Mouse (Mus musculus): ENCODE data around the gene Sptlc2. TPM values are rescaled to one million over a fixed set of nuclear protein-coding genes. Genes with fewer than 3 reads are reported as not detected.

The Sptlc2 gene
- total RNA-seq, 2 experiments from 2014 or later: 16.8 to 20.2 TPM

GRCm38 (mm10) chr12:87399119-87399819 is 11.1 kb upstream of the Sptlc2 start:
- intact Hi-C loops (cut with DNase I; ENCODE audit: low total_unique reads): no loop called here
- DNase-seq: no peak

DNA sequence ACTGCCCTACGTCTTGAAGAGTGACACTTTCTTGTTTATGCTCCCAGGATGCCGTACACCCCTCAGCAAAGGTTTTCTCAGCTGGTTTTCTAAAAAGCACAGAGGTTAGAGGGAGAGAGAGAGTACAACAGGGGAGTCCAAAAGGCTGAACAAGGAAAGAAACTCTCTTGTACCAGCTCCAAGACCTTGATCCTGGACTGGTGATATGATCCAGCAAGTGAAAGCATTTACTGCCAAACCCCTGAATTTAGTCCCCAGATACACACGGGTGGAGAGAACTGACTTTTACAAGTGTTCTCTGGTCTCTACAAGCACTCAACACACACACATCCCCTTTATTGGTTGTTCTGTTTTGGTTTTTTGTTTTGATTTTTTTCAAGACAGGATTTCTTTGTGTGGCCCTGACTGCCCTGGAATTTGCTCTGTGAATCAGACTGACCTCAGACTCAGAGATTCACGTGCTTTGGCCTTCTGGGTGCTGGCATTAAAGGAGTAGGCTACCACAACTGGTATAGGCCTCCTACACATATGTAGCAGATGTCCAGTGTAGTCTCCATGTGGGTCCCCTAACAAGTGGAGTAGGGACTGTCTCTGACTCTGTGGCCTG is 9.8 kb upstream of the Sptlc2 start:
- intact Hi-C loops (cut with DNase I; ENCODE audit: low total_unique reads): no loop called here

DNA sequence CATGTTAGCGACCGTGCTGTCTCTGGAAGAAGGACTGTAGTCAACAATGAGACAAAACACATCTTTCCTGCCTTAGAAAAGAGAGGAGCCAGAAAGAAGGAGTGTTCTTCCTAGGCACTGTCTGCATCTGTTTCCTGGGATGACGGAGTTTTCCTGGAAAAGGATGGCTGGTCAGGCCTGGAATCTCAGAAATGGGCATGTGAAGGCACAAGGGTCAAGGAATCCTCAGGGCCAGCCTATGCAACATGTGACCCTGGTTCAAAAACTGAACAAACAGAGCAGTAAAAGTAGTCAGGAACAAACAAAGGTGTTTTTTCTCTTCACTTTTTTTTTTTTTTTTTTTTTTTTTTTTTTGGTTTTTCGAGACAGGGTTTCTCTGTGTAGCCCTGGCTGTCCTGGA is 9.0 kb upstream of the Sptlc2 start:
- DNase-seq: no peak
- intact Hi-C loops (cut with DNase I; ENCODE audit: low total_unique reads): no loop called here

More for the DNA sequence above, 9.8 kb upstream of the Sptlc2 start:
- no peak for DNase-seq

- intact Hi-C loops (cut with DNase I; ENCODE audit: low total_unique reads): no loop called here
- no peak for DNase-seq
Measured at GRCm38 (mm10) chr12:87394316-87394715, 6.2 kb upstream of the Sptlc2 start.

DNA sequence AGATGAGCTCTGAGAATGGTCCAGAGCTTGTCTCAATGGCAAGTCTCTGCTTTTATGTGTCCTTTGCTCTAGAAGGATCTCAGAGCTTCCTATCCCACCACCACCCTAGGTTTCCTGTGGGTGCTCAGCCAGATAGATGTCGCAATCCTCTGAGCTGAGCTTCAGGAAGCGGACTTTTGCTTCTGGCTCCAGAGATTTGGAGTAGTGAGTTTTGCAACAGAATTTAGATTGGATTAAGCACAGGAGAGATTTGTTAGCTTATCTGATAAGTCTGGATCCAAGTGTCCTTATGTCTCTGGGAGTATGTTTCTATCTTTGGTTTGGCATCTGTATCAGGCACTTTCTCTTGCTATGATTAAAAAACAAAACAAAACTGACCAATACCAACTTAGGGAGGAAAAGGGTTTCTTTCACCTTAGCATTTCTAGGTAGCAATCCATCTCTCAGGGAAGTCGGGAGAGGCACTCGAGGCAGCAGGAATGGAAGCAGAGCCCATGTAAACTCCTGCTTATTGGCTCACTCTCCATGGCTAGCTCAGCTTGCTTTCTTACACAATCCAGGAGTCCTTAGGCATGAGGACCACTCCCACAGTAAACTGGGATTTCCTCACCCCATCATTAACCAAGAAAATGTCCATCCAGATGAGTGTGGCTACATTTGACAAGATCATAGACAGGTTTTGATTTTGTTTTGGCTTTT is 5.4 kb upstream of the Sptlc2 start:
- no peak for DNase-seq
- intact Hi-C loops (cut with DNase I; ENCODE audit: low total_unique reads): no loop called here

DNA sequence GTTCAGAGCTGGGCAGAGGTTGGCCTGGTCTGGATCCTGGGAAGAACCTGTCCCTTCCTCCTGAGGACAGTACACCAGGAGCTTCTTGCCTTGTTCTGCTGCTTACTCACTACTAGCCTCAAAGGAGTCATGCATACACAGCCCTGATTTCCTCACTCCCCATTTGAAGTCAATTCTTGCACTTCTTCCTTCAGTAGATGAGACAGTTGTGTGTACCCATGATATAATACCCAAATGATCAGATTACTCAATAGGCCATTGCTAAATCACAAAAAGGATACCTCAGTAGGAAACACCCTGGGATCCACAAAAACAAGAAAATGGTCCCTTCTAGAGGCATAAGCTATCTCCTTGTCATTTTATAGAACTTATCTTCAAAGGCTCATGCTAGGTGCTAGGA is 3.2 kb upstream of the Sptlc2 start:
- intact Hi-C loops (cut with DNase I; ENCODE audit: low total_unique reads): no loop called here
- no peak for DNase-seq

GRCm38 (mm10) chr12:87389231-87389630 is 1.1 kb upstream of the Sptlc2 start:
- intact Hi-C loops (cut with DNase I; ENCODE audit: low total_unique reads): no loop called here

DNA sequence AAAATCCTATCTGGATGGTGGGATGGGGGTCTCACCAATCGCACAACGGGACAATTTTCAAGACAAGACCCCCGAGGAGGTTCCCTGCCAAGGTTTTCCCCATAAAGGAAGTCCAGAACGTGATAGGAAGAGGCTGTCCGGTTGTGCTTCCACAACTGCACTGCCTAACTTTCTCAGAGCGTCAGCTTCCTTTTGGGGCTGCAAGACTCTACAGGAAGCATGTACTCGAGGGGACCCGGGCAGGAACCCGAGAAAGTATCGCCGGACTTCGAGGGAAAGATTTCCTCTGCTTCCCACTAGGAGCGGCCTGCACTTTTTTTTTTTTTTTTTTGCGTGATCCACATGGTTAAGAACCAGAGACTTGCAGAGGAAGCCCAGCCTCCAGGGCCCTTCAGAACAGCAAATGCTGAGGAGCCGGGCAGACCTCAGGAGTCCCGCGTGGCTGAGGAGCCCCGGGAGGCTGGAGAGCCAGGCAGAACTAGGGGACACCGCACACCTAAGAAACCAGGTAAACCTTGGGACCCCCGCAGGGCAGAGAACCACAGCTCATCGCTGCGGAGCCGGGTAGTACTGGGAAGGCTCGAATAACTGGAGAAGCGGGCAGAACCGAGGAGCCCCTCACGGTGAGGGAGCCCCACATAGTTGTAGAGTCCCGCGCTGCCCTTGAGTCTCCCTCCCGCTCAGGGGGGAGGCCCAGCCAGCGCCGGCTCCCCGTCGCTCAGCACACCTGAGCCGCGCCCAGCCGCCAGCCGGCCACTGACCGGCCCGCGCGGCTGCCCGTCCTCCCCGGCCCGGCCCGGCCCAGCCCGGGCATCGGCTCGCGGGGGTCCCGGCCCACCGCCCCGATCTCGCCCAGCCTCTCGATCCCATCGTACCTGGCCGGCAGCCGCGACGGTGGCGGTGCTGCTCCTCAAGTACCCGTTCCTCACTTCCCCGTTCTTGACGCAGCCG is 709 bp downstream of the Sptlc2 start:
- peak; percentile 9 for DNase-seq
- intact Hi-C loops (cut with DNase I; ENCODE audit: low total_unique reads): no loop called here

More at GRCm38 (mm10) chr12:87389231-87389630, 1.1 kb upstream of the Sptlc2 start:
- no peak for DNase-seq

- intact Hi-C loops (cut with DNase I; ENCODE audit: low total_unique reads): no loop called here
- DNase-seq: no peak
Measured at GRCm38 (mm10) chr12:87385051-87385450, 3.1 kb downstream of the Sptlc2 start.

DNA sequence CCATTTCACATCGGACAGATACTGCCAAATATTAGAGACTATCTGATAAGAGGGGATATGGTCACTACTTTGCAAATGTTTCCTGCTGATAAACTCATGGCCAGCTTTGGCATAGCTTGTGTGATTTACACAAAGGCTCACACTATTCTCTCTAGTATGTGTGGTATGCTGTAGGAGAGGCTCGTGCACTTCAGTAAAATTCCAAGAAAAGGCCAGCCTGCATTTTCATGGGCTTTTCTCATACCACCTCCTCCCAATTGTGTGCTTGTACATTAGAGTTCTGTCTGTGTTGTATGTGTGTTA is 6.8 kb downstream of the Sptlc2 start:
- intact Hi-C loops (cut with DNase I; ENCODE audit: low total_unique reads): no loop called here
- DNase-seq: no peak

DNA sequence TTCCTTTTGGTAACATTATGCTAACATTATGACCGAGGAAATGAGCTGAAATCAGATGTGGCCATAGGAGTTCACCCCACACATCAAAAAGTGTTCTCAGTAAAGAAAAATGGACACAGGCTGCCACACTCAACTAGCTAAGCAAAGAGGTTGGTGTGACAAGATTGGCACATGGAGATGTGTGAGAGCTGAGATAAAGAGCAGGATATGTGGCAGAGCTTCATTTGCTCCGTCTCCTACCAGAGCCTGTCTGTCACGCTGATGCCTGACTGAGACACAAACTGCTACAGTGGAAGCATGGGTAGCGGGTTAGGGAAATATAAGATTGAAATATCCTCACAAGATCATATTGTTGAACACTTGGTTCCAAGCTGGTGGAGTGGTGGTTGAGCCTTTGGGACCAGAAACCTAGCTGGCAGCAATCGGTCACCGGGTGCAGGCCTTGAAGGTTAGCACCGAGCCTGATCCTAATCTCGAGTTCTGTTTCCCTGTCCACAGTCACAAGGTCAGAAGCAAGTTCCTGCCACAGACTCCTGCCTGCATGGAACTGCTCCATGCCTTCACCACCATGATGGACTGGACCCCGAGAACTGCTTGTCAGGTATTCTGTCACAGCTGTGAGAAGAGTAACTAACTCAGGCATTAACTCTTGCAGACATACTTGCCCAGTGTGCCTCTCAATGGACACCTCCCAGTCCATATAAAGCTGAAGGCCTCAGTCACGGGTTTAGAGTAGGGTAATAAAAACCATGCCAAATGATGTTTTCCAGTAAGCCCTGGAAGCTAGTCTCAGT is 7.4 kb downstream of the Sptlc2 start:
- intact Hi-C loops (cut with DNase I; ENCODE audit: low total_unique reads): no loop called here
- no peak for DNase-seq

GRCm38 (mm10) chr12:87379496-87379895 is 8.7 kb downstream of the Sptlc2 start:
- intact Hi-C loops (cut with DNase I; ENCODE audit: low total_unique reads): no loop called here
- DNase-seq: no peak

- no peak for DNase-seq
- intact Hi-C loops (cut with DNase I; ENCODE audit: low total_unique reads): no loop called here
Measured at GRCm38 (mm10) chr12:87374159-87374558, 14.0 kb downstream of the Sptlc2 start.

GRCm38 (mm10) chr12:87369319-87369718 is 18.8 kb downstream of the Sptlc2 start:
- intact Hi-C loops (cut with DNase I; ENCODE audit: low total_unique reads): no loop called here

GRCm38 (mm10) chr12:87368092-87368491 is 20.1 kb downstream of the Sptlc2 start:
- DNase-seq: no peak
- intact Hi-C loops (cut with DNase I; ENCODE audit: low total_unique reads): no loop called here

More at GRCm38 (mm10) chr12:87369319-87369718, 18.8 kb downstream of the Sptlc2 start:
- no peak for DNase-seq

- DNase-seq: no peak
- intact Hi-C loops (cut with DNase I; ENCODE audit: low total_unique reads): no loop called here
Measured at GRCm38 (mm10) chr12:87365676-87366075, 22.5 kb downstream of the Sptlc2 start.

- intact Hi-C loops (cut with DNase I; ENCODE audit: low total_unique reads): no loop called here
- DNase-seq: no peak
Measured at GRCm38 (mm10) chr12:87362111-87362510, 26.0 kb downstream of the Sptlc2 start.

GRCm38 (mm10) chr12:87348029-87348428 is 40.1 kb downstream of the Sptlc2 start:
- intact Hi-C loops (cut with DNase I; ENCODE audit: low total_unique reads): no loop called here
- no peak for DNase-seq

GRCm38 (mm10) chr12:87347511-87347910 is 40.6 kb downstream of the Sptlc2 start:
- DNase-seq: no peak
- intact Hi-C loops (cut with DNase I; ENCODE audit: low total_unique reads): no loop called here

Measured in gastrocnemius, postnatal 14 days (tissue).